Mouse (Mus musculus) Patski (cell line): ENCODE results near the gene Hyal1. TPM values are rescaled to one million over a fixed set of nuclear protein-coding genes. Genes with fewer than 3 reads are reported as not detected.

Source experiments
- ATAC-seq: fragments of 100-300 bp; one replicate; pipeline ENCODE4 v1.8.0; 2021
- CTCF ChIA-PET: fragments of 350-600 bp; sonication (Branson Sonifier 250); formaldehyde crosslinking; loops from one replicate; lab custom pipeline; 2022; ENCODE audit warnings: inconsistent platforms; lab: Charles Lee
- POLR2A ChIA-PET: fragments of 350-600 bp; sonication (Branson Sonifier 250); formaldehyde crosslinking; loops from one replicate; lab custom pipeline; 2022; ENCODE audit warnings: antibody characterized with exemption, inconsistent platforms; lab: Charles Lee
- DNase-seq: peaks from one replicate; pipeline ENCODE4 v3.0.0-alpha.2; 2011; ENCODE audit warnings: low read depth, low spot score
- H3K27me3 ChIP-seq: fragments of 371-371 bp; one replicate; pipeline ENCODE4 v1.5.1; 2021
- CTCF ChIP-seq: fragments of 100-300 bp; IDR thresholded peaks from one replicate; pipeline ENCODE4 v1.5.1; 2021
- in situ Hi-C: fragments of 300-500 bp; cut with MboI; formaldehyde crosslinking; loops from 3 replicates; pipeline ENCODE4 v1.11.1; 2018; ENCODE audit warnings: low pct_unique_long_range_greater_than_20kb, mixed read lengths
- polyA plus RNA-seq: library from polyadenylated mRNA; unstranded; gene quantifications from one replicate; pipeline ENCODE4 v1.2.3, GENCODE M21; 2021

Gene Hyal1
- polyA plus RNA-seq, 1 experiment from 2014 or later: 1.2 TPM

GRCm38 (mm10) chr9:107620954-107621353 is 44.2 kb downstream of the Hyal1 start:
- no peak for ATAC-seq
- no peak for DNase-seq
- no peak for TF ChIP-seq CTCF
- in situ Hi-C loops: no loop called here
- POLR2A ChIA-PET: no interaction called here
- H3K27me3 ChIP-seq: no peaks in the 10 kb centered on the region
- CTCF ChIA-PET: interaction anchor here (3.3 kb wide), 1 partner anchor 24 kb away, joined by 16 read pairs; no protein-coding TSS in a partner anchor

DNA sequence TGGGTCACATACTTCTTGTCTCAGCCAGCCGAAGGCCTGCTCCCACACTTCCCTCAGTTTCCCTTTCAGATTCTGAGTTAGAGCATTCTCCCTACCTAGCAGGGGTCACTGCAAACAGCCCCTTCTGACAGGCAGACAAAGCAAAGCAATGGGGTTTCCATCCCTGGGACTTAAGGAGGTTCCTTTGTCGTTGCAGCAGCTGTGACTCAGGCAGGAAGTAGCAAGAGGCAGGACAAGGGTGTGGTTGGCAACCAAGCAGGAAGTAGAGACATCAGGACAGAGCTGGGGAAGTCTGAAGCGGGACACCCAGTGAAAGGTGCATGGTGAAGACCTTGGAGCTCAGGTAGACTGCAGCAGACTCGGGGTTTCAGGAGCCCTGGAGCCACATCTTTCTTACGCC is 47.8 kb downstream of the Hyal1 start:
- in situ Hi-C loops: no loop called here
- POLR2A ChIA-PET: no interaction called here
- ATAC-seq (no peak), DNase-seq (no peak)
- no peaks in the 10 kb centered on the region for H3K27me3 ChIP-seq
- TF ChIP-seq CTCF: no peak
- CTCF ChIA-PET: interaction anchor here (0.9 to 3.8 kb wide), 2 partner anchors 12 to 20 kb away, joined by 4 to 30 read pairs; no protein-coding TSS in a partner anchor

DNA sequence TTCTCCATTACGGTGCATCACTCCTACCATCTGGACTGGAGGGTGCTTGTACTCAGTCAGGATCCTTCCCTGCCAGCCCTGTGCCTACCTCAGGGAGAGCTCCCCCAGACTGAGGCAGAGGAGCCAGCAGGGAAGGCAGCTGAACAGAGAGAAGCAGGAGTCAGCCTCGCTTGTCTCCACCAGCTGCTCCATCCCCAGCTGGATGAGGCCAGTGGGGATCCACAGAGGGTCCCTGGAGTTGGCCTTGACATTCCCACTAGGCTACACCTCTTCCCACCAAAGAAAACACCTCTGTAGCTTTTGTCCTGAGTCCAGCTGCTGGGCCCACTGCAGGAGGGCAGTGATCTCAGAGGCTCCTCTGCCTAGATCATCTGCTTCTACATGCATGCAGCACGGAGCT is 48.2 kb downstream of the Hyal1 start:
- ATAC-seq (no peak), DNase-seq (no peak)
- ChIA-PET POLR2A (no interaction called here), CTCF (interaction anchor here (0.7 to 3.8 kb wide), 4 partner anchors 10 to 44 kb away, joined by 3 to 30 read pairs (median 16); no protein-coding TSS in a partner anchor)
- H3K27me3 ChIP-seq: no peaks in the 10 kb centered on the region
- TF ChIP-seq CTCF: no peak
- in situ Hi-C loops: no loop called here

GRCm38 (mm10) chr9:107625351-107626128 is 48.8 kb downstream of the Hyal1 start:
- no peak for TF ChIP-seq CTCF
- no peaks in the 10 kb centered on the region for H3K27me3 ChIP-seq
- ChIA-PET POLR2A (interaction anchor here (0.6 to 1.5 kb wide), 3 partner anchors 10 to 892 kb away, joined by 3 read pairs; partner anchors contain the start of gene Gnai2), CTCF (interaction anchor here (0.7 to 3.8 kb wide), 5 partner anchors 10 to 44 kb away, joined by 3 to 30 read pairs (median 7); no protein-coding TSS in a partner anchor)
- ATAC-seq (no peak), DNase-seq (no peak)
- in situ Hi-C loops: no loop called here

GRCm38 (mm10) chr9:107626158-107626843 is 49.6 kb downstream of the Hyal1 start:
- DNase-seq: peak; percentile 87
- in situ Hi-C loops: no loop called here
- CTCF ChIA-PET: interaction anchor here (0.8 to 3.8 kb wide), 6 partner anchors 10 to 24 kb away, joined by 3 to 30 read pairs (median 6); partner anchors contain the start of gene Gnai2
- TF ChIP-seq CTCF: no peak
- POLR2A ChIA-PET: interaction anchor here (0.5 to 1.5 kb wide), 3 partner anchors 9 to 328 kb away, joined by 3 read pairs; partner anchors contain the start of gene Gnai2
- H3K27me3 ChIP-seq: no peaks in the 10 kb centered on the region
- ATAC-seq: peak; percentile 79

DNA sequence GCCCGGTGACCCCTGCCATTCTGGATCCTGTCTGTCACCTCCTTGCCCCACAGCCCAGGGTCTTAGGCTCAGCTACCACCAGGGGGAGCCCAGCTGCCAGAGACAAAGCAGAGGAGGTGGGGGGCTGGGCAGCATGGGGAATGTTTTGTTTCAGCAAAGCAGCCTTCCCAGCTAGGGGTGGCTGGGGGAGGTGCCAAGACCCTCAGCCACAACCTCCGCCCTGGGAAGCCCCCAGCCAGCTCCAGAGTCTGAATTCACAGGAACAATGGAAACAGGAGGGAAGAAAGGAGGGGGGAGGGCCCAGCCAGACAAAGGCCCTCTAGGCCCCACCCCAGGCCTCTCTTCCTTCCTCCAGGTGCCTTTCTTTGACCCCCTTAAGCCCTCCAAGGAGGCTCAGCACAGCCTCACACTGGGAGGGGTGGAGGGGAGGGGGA is 50.1 kb downstream of the Hyal1 start:
- peak; percentile 36 for ATAC-seq
- ChIA-PET CTCF (interaction anchor here (0.8 to 3.8 kb wide), 6 partner anchors 9 to 24 kb away, joined by 3 to 30 read pairs (median 6); partner anchors contain the start of gene Gnai2), POLR2A (interaction anchor here (0.5 to 1.5 kb wide), 2 partner anchors 8 to 329 kb away, joined by 3 read pairs; partner anchors contain the start of gene Gnai2)
- no peak for TF ChIP-seq CTCF
- H3K27me3 ChIP-seq: no peaks in the 10 kb centered on the region
- no peak for DNase-seq
- in situ Hi-C loops: no loop called here

- DNase-seq (no peak), ATAC-seq (no peak)
- ChIA-PET CTCF (interaction anchor here (2.0 to 3.8 kb wide), 3 partner anchors 16 to 25 kb away, joined by 6 to 30 read pairs (median 24); no protein-coding TSS in a partner anchor), POLR2A (no interaction called here)
- no peaks in the 10 kb centered on the region for H3K27me3 ChIP-seq
- TF ChIP-seq CTCF: no peak
- in situ Hi-C loops: no loop called here
These were observed 50.9 kb downstream of the Hyal1 start for GRCm38 (mm10) chr9:107627387-107628255.

DNA sequence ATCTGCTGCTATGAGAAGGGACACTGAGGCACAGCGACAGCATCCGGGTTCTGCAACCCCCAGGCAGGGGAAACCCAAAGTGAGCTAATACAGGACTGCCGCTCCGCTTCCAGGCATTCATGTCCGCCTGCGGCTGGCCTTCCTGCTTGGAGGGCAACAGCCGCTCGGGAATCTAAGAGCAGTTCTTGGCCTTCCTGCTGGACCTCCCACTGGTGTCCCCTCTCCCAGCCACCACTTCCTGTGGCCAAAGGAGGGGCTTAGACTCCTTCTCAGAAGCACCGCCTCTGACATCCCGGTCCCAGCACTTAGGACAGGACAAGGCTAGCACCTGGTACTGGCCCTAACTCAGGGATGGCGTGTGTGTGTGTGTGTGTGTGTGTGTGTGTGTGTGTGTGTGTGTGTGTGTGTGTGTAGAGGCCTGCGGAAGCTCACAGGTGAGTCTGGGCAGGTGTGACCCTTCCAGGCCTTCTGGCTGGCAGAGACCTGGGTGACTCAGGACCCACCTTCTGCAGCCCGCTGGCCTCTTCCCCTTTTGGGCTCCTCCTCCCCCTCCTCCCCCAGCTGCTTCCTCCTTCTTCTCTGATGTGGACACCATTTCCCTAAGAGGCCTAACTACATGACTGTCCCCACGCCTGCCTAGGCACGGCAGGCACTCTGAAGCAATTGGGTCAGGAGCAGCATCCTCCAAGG is 52.1 kb downstream of the Hyal1 start:
- DNase-seq (no peak), ATAC-seq (no peak)
- in situ Hi-C loops: no loop called here
- no peaks in the 10 kb centered on the region for H3K27me3 ChIP-seq
- no peak for TF ChIP-seq CTCF
- CTCF ChIA-PET: interaction anchor here (1.3 to 2.8 kb wide), 2 partner anchors 16 to 26 kb away, joined by 3 to 19 read pairs; no protein-coding TSS in a partner anchor
- POLR2A ChIA-PET: interaction anchor here (0.5 to 0.6 kb wide), 2 partner anchors 78 to 239 kb away, joined by 3 to 5 read pairs; no protein-coding TSS in a partner anchor

DNA sequence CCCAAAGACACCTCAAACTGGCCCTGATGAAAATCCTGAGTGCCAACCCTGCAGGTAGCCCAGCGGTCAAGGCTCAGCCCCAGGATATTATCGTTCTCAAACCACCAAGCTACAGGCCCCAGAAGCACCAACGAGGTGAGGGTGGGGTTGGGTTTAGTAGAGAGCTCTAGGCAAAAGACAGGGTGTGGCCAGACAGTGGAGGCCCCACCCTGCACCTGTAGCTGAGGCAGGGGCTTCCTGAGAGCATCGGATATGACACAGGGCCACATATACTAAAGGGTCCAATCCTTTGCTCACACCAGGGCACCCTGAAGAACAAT is 52.6 kb downstream of the Hyal1 start:
- in situ Hi-C loops: no loop called here
- TF ChIP-seq CTCF: no peak
- DNase-seq (no peak), ATAC-seq (no peak)
- H3K27me3 ChIP-seq: no peaks in the 10 kb centered on the region
- ChIA-PET POLR2A (interaction anchor here (0.5 to 0.6 kb wide), 2 partner anchors 78 to 240 kb away, joined by 3 to 5 read pairs; no protein-coding TSS in a partner anchor), CTCF (interaction anchor here (0.9 to 2.8 kb wide), 6 partner anchors 10 to 27 kb away, joined by 3 to 19 read pairs (median 6); no protein-coding TSS in a partner anchor)
